Mouse (Mus musculus) myocyte (in vitro differentiated cells): ENCODE data around the gene Calr4. TPM values are rescaled to one million over a fixed set of nuclear protein-coding genes. Genes with fewer than 3 reads are reported as not detected.

ENCODE experiments used
- H3K27me3 ChIP-seq: one replicate; pipeline ENCODE4 v1.6.1; 2011; ENCODE audit not compliant: control insufficient read depth, insufficient read depth, insufficient read length
- H3K36me3 ChIP-seq: one replicate; pipeline ENCODE4 v1.6.1; 2011; ENCODE audit not compliant: control insufficient read depth, insufficient read depth
- H3K4me2 ChIP-seq: one replicate; pipeline ENCODE4 v1.6.1; 2011; ENCODE audit warnings: low read depth, control low read depth
- H3K4me3 ChIP-seq: one replicate; pipeline ENCODE4 v1.5.1; 2011; ENCODE audit warnings: mild to moderate bottlenecking, control low read depth, moderate library complexity
- H3K79me2 ChIP-seq: one replicate; pipeline ENCODE4 v1.6.1; 2011; ENCODE audit not compliant: control insufficient read depth, insufficient read depth
- H3ac ChIP-seq: one replicate; pipeline ENCODE4 v1.6.1; 2011; ENCODE audit not compliant: control insufficient read depth, insufficient read length
- CEBPB ChIP-seq: IDR thresholded peaks from 2 replicates; pipeline ENCODE4 v1.6.1; 2011; ENCODE audit warnings: mild to moderate bottlenecking, moderate library complexity; ENCODE audit not compliant: poor library complexity, insufficient read depth, severe bottlenecking
- E2F4 ChIP-seq: IDR thresholded peaks from one replicate; pipeline ENCODE4 v1.6.1; 2011; ENCODE audit warnings: mild to moderate bottlenecking, control low read depth, moderate library complexity; ENCODE audit not compliant: insufficient read depth
- MAX ChIP-seq: IDR thresholded peaks from one replicate; pipeline ENCODE4 v1.6.1; 2011; ENCODE audit warnings: low read depth, mild to moderate bottlenecking, control low read depth
- MYOD1 ChIP-seq, 3 experiments: IDR thresholded peaks; one replicate each; pipeline ENCODE4 v1.6.1; 2011; ENCODE audit warnings: control low read depth in 2 of 3, low read depth in 2 of 3, mild to moderate bottlenecking in 2 of 3, moderate library complexity in 1 of 3; ENCODE audit not compliant: insufficient read length in 2 of 3, control insufficient read depth in 1 of 3
- MYOG ChIP-seq, 3 experiments: IDR thresholded peaks; one replicate each; pipeline ENCODE4 v1.6.1; 2011; ENCODE audit warnings: control low read depth in 2 of 3, low read depth in 2 of 3, mild to moderate bottlenecking in 2 of 3; ENCODE audit not compliant: insufficient read length in 2 of 3, control insufficient read depth in 1 of 3, insufficient read depth in 1 of 3
- POLR2A ChIP-seq: IDR thresholded peaks from one replicate; pipeline ENCODE4 v1.6.1; 2011; ENCODE audit warnings: low read depth, mild to moderate bottlenecking, control low read depth, moderate library complexity; ENCODE audit not compliant: insufficient read length
- POLR2AphosphoS2 ChIP-seq: IDR thresholded peaks from one replicate; pipeline ENCODE4 v1.6.1; 2011; ENCODE audit warnings: low read depth, control low read depth; ENCODE audit not compliant: insufficient read length
- REST ChIP-seq: IDR thresholded peaks from one replicate; pipeline ENCODE4 v1.6.1; 2011; ENCODE audit warnings: mild to moderate bottlenecking, control low read depth, moderate library complexity; ENCODE audit not compliant: insufficient read depth, insufficient read length
- SRF ChIP-seq: IDR thresholded peaks from one replicate; pipeline ENCODE4 v1.6.1; 2011; ENCODE audit warnings: low read depth; ENCODE audit not compliant: control insufficient read depth, insufficient read length
- TCF12 ChIP-seq: IDR thresholded peaks from one replicate; pipeline ENCODE4 v1.6.1; 2011; ENCODE audit warnings: mild to moderate bottlenecking, control low read depth; ENCODE audit not compliant: poor library complexity, insufficient read depth, severe bottlenecking
- TCF3 ChIP-seq: IDR thresholded peaks from one replicate; pipeline ENCODE4 v1.6.1; 2011; ENCODE audit warnings: low read depth, control low read depth; ENCODE audit not compliant: insufficient read length
- USF1 ChIP-seq: IDR thresholded peaks from one replicate; pipeline ENCODE4 v1.6.1; 2011; ENCODE audit warnings: low read depth, mild to moderate bottlenecking, control low read depth, moderate library complexity
- polyA plus RNA-seq: library from polyadenylated mRNA; unstranded; fragments of >200 nt; fragmentation: generic; extraction: Trizol; gene quantifications from one replicate; pipeline ENCODE4 v1.2.1, GENCODE M21; 2012; ENCODE audit warnings: missing spikeins

The Calr4 gene
- polyA plus RNA-seq = 0.34 TPM

- H3ac ChIP-seq = no peak within 1 kb of the TSS
- no peak within 1 kb of the TSS for H3K4me3 ChIP-seq
- H3K4me2 ChIP-seq = no peak within 1 kb of the TSS
- no peaks in the 10 kb centered on the region for H3K79me2 ChIP-seq
- no peaks in the 10 kb centered on the region for H3K27me3 ChIP-seq
- no peaks in the 10 kb centered on the region for H3K36me3 ChIP-seq
- TF ChIP-seq E2F4 (no peak), SRF (no peak), POLR2A (no peak), TCF3 (no peak), MYOG (IDR thresholded peaks at IDR 0.05; ENCODE audit: control insufficient read depth in 1 of 3, insufficient read depth in 1 of 3, insufficient read length in 2 of 3, low read depth in 2 of 3) (no peak), MAX (no peak), TCF12 (no peak), USF1 (no peak), REST (no peak), CEBPB (no peak), POLR2AphosphoS2 (no peak), MYOD1 (IDR thresholded peaks at IDR 0.05; ENCODE audit: control insufficient read depth in 1 of 3, insufficient read length in 2 of 3, low read depth in 2 of 3) (no peak)
Measured at GRCm38 (mm10) chr4:109234185-109234584, at the start of gene Calr4. TSS of gene Calr4 (plus strand) at chr4:109234485.

- no peak overlapping the region for H3ac ChIP-seq
- no peak overlapping the region for H3K4me2 ChIP-seq
- H3K27me3 ChIP-seq = no peaks in the 10 kb centered on the region
- H3K36me3 ChIP-seq = peaks cover 3% of the 10 kb centered on the region
- H3K79me2 ChIP-seq = peaks cover 23% of the 10 kb centered on the region
- TF ChIP-seq REST = no peak
- TF ChIP-seq E2F4 = no peak
- TF ChIP-seq MAX = no peak
- TF ChIP-seq MYOG (IDR thresholded peaks at IDR 0.05; ENCODE audit: control insufficient read depth in 1 of 3, insufficient read depth in 1 of 3, insufficient read length in 2 of 3, low read depth in 2 of 3) = no peak
- TF ChIP-seq USF1 = no peak
- TF ChIP-seq SRF = no peak
- TF ChIP-seq POLR2AphosphoS2 = no peak
- no peak for TF ChIP-seq TCF3
- no peak for TF ChIP-seq POLR2A
- no peak for TF ChIP-seq TCF12
- TF ChIP-seq MYOD1 (IDR thresholded peaks at IDR 0.05; ENCODE audit: control insufficient read depth in 1 of 3, insufficient read length in 2 of 3, low read depth in 2 of 3) = no peak
- TF ChIP-seq CEBPB = no peak
- H3K4me3 ChIP-seq = no peak overlapping the region
Measured at GRCm38 (mm10) chr4:109185616-109186405, 48.5 kb upstream of the Calr4 start.

GRCm38 (mm10) chr4:109191598-109191997, 42.7 kb upstream of the Calr4 start:
- TF ChIP-seq CEBPB (no peak), E2F4 (no peak), SRF (no peak), MYOG (IDR thresholded peaks at IDR 0.05; ENCODE audit: control insufficient read depth in 1 of 3, insufficient read depth in 1 of 3, insufficient read length in 2 of 3, low read depth in 2 of 3) (no peak), TCF3 (no peak), MAX (no peak), POLR2AphosphoS2 (no peak), USF1 (no peak)
- Histone ChIP-seq H3K4me3 (no peak overlapping the region), H3K79me2 (peaks cover 40% of the 10 kb centered on the region), H3ac (no peak overlapping the region), H3K4me2 (no peak overlapping the region), H3K27me3 (no peaks in the 10 kb centered on the region), H3K36me3 (no peaks in the 10 kb centered on the region)

GRCm38 (mm10) chr4:109193886-109194285, 40.4 kb upstream of the Calr4 start:
- H3K4me3 ChIP-seq = no peak overlapping the region
- no peak overlapping the region for H3ac ChIP-seq
- TF ChIP-seq E2F4 (no peak), SRF (no peak), POLR2AphosphoS2 (no peak), POLR2A (no peak), CEBPB (no peak), USF1 (no peak), MYOD1 (IDR thresholded peaks at IDR 0.05; ENCODE audit: control insufficient read depth in 1 of 3, insufficient read length in 2 of 3, low read depth in 2 of 3) (no peak), MAX (no peak), TCF12 (no peak)
- no peaks in the 10 kb centered on the region for H3K27me3 ChIP-seq
- no peaks in the 10 kb centered on the region for H3K36me3 ChIP-seq
- H3K4me2 ChIP-seq = no peak overlapping the region
- peaks cover 43% of the 10 kb centered on the region for H3K79me2 ChIP-seq
